Comparison of ENCODE assay signal across 14 mouse cellular contexts in the genomic region with DNA sequence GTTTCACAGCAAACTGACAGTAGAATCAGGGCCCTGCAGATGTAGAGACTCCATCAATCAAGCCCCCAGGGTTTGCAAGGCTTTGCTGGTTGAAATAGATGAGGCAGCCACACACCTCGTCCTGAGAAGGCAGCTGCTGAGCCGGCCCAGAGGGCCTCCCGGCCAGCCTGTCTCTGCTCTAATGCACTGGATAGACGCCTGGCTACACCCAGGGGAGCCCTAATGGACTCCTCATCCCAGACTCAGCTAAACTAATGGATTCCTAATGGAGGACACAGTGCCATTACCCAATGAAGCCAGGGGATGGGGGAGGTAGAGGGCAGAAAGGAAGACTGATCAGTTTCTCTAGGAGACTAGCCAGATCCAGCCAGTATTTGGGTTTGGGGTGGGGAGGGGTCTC. TPM values are rescaled to one million over a fixed set of nuclear protein-coding genes. Genes with fewer than 3 reads are reported as not detected.
DNase-seq lines count a peak whose midpoint lies in the region; ATAC-seq and TF ChIP-seq lines count a peak whose summit lies in the region.
"Had no signal": no experiment of that assay in that cellular context is flagged by ENCODE, and none has a peak within 500 bp of the region (broad histone marks: within the 10 kb centered on the region; RNA-seq: fewer than 3 reads in every experiment).

No protein-coding gene starts in this region.

- H3K4me3 ChIP-seq in midbrain, postnatal 0 days (ENCODE audit: low read depth, low read length): no peak overlapping the region
- H3K4me3 ChIP-seq: forebrain, embryonic 13.5 days had no signal

- no peak for TF ChIP-seq CTCF in brain, embryonic 14.5 days (IDR thresholded peaks at IDR 0.05; ENCODE audit: borderline replicate concordance, extremely low read depth, insufficient read depth, insufficient read length)
- no peak for TF ChIP-seq CTCF in midbrain, postnatal 0 days (IDR thresholded peaks at IDR 0.05)

- no peaks in the 10 kb centered on the region for H3K9me3 ChIP-seq in midbrain, postnatal 0 days (ENCODE audit: low read length)
- H3K9me3 ChIP-seq: forebrain, embryonic 13.5 days had no signal

- no peak overlapping the region for H3K27ac ChIP-seq in midbrain, postnatal 0 days (ENCODE audit: low read depth, low read length)
- H3K27ac ChIP-seq: forebrain, embryonic 13.5 days had no signal

- peak; percentile 50 for DNase-seq in brain, embryonic 14.5 days (ENCODE audit: low read depth)
- DNase-seq in embryo, embryonic 10 days (ENCODE audit: low spot score): peak; percentile 32
- DNase-seq in gastrocnemius, postnatal 4 days (ENCODE audit: low spot score in 2 of 2): peak; percentile 44 to 74
- peak; percentile 39 for DNase-seq in midbrain, postnatal 0 days (ENCODE audit: low spot score)
- no peak for DNase-seq in thymus, postnatal 0 days (ENCODE audit: low spot score)
- no peak for DNase-seq in cerebellum, adult 9-10 months
- no peak for DNase-seq in layer of hippocampus, adult 11-12 months (ENCODE audit: low spot score)
- DNase-seq: cerebellum, postnatal 36 days; heart, adult 18-20 months; kidney, postnatal 36 days; lung, adult 18-20 months had no signal

- no peak for TF ChIP-seq POLR2A in brain, embryonic 14.5 days (IDR thresholded peaks at IDR 0.05; ENCODE audit: borderline replicate concordance, extremely low read depth, insufficient read depth, insufficient read length, poor library complexity, severe bottlenecking)

- 21% methylated on average over 4 of the region's 4 CpGs for WGBS in midbrain, postnatal 0 days

- no peaks in the 10 kb centered on the region for H3K4me1 ChIP-seq in midbrain, postnatal 0 days (ENCODE audit: insufficient read depth, low read length)
- H3K4me1 ChIP-seq: forebrain, embryonic 13.5 days had no signal

- no peak overlapping the region for H3K9ac ChIP-seq in midbrain, postnatal 0 days (replicated peaks; ENCODE audit: low read length, poor library complexity, severe bottlenecking)
- H3K9ac ChIP-seq: forebrain, embryonic 13.5 days had no signal

- no peak overlapping the region for H3K4me2 ChIP-seq in midbrain, postnatal 0 days (ENCODE audit: low read depth, low read length, poor library complexity, severe bottlenecking)
- H3K4me2 ChIP-seq: forebrain, embryonic 13.5 days had no signal

- no peaks in the 10 kb centered on the region for H3K27me3 ChIP-seq in midbrain, postnatal 0 days (ENCODE audit: insufficient read depth, low read length)
- H3K27me3 ChIP-seq: forebrain, embryonic 13.5 days had no signal

- no peak for ATAC-seq in midbrain, postnatal 0 days (ENCODE audit: low FRiP score)
- ATAC-seq: forebrain, embryonic 13.5 days had no signal

- H3K36me3 ChIP-seq in midbrain, postnatal 0 days (ENCODE audit: insufficient read depth, low read length): no peaks in the 10 kb centered on the region

RNA-seq across cellular contexts. Expression of a gene that starts 6.3 kb away (rescaled TPM):
- not detected in 2 replicates for polyA plus RNA-seq in brain, embryonic 14.5 days (2012; rRNA removed)
- total RNA-seq in gastrocnemius, postnatal 4 days (2021): not detected
- total RNA-seq in midbrain, postnatal 0 days (2014; rRNA removed): not detected in 2 replicates
- not detected in 2 replicates for polyA plus RNA-seq in midbrain, postnatal 0 days (2015; fragmentation: Nextera tagmentation; extraction: Ambion mirVana)
- not detected in 2 replicates for polyA plus RNA-seq in thymus, postnatal 0 days (2015; fragmentation: Nextera tagmentation; extraction: Ambion mirVana)
- total RNA-seq: heart, adult 18-20 months; left cerebral cortex, postnatal 25 days had no signal
- polyA plus RNA-seq: forebrain, embryonic 13.5 days; urinary bladder, adult 2 months had no signal

RNA-seq across cellular contexts. Expression of a gene that starts 12.1 kb away (rescaled TPM):
- 44.0 and 58.5 TPM in 2 replicates for polyA plus RNA-seq in brain, embryonic 14.5 days (2012; rRNA removed)
- total RNA-seq in gastrocnemius, postnatal 4 days (2021): 100 to 1,000 TPM; 125 to 128 TPM
- total RNA-seq in midbrain, postnatal 0 days (2014; rRNA removed): 122 and 126 TPM in 2 replicates
- polyA plus RNA-seq in midbrain, postnatal 0 days (2015; fragmentation: Nextera tagmentation; extraction: Ambion mirVana): 24.9 and 28.3 TPM in 2 replicates
- 2.4 and 2.7 TPM in 2 replicates for polyA plus RNA-seq in thymus, postnatal 0 days (2015; fragmentation: Nextera tagmentation; extraction: Ambion mirVana)

RNA-seq across cellular contexts. Expression of a gene that starts 15.8 kb away (rescaled TPM):
- 0.97 and 1.3 TPM in 2 replicates for polyA plus RNA-seq in brain, embryonic 14.5 days (2012; rRNA removed)
- total RNA-seq in gastrocnemius, postnatal 4 days (2021): 1 to 10 TPM; 3.8 to 5.2 TPM
- 0.66 and 2.2 TPM in 2 replicates for total RNA-seq in midbrain, postnatal 0 days (2014; rRNA removed)
- 1.9 and 2.4 TPM in 2 replicates for polyA plus RNA-seq in midbrain, postnatal 0 days (2015; fragmentation: Nextera tagmentation; extraction: Ambion mirVana)
- 32.0 and 35.5 TPM in 2 replicates for polyA plus RNA-seq in thymus, postnatal 0 days (2015; fragmentation: Nextera tagmentation; extraction: Ambion mirVana)

Comparison
In these comparisons a context has a peak if more than half of its experiments do, and no peak if none do; other contexts are left out.
1. DNase-seq: peak in brain, embryonic 14.5 days (single experiment), embryo, embryonic 10 days (single experiment), gastrocnemius, postnatal 4 days (2 of 2) and midbrain, postnatal 0 days (single experiment); none in thymus, postnatal 0 days (single experiment), cerebellum, adult 9-10 months (single experiment) and layer of hippocampus, adult 11-12 months (single experiment).